Mouse (Mus musculus): ENCODE measurements at regions not wholly inside any gene's neighbourhood (a gene's known extent, or its start where the extent isn't known, plus 50 kb on each side); places are given as distances from the start of the nearest gene placed in this dataset.

DNA sequence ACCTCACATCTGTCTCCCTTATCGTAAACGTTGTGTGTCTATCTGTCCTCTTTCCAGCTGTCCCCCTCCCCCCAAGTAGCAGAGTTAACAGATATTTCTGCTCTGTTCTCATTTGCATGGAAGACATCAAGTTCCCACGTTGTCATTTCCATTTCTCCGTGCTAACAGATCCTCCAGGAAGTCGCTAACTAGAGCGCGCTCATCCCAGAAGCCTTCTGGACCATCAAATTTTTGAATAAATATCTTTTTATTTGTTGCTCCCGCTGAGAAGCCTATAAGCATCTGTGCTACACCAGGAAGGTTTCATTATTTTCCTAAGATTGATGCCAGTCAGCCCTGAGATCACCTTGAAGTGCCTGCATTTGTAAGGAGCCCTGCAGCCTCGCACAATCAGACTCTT, 275.4 kb downstream of the Prex1 start:
- DNase-seq (ENCODE audit: low spot score in 2 of 2) = no peak

DNA sequence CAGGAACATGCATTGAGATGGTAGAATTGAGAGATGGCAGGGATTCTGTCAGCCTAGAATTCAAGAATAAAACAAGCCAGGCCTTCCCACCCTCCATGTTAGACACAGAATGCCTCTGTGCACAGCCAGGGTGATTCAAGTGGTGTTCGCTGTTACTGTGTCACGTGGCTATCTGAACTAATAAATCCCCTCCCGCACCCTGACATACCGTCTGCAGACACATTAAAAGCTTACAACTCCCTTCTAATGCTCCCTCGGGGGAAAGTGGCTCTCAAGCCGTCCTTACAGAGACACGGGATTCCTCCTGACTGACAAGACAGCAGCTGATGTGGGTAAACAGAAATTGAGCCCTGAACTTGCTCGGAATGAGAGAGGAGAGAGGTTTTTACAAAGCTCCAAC, 279.1 kb downstream of the Prex1 start:
- DNase-seq (ENCODE audit: low spot score in 2 of 2) = no peak

DNA sequence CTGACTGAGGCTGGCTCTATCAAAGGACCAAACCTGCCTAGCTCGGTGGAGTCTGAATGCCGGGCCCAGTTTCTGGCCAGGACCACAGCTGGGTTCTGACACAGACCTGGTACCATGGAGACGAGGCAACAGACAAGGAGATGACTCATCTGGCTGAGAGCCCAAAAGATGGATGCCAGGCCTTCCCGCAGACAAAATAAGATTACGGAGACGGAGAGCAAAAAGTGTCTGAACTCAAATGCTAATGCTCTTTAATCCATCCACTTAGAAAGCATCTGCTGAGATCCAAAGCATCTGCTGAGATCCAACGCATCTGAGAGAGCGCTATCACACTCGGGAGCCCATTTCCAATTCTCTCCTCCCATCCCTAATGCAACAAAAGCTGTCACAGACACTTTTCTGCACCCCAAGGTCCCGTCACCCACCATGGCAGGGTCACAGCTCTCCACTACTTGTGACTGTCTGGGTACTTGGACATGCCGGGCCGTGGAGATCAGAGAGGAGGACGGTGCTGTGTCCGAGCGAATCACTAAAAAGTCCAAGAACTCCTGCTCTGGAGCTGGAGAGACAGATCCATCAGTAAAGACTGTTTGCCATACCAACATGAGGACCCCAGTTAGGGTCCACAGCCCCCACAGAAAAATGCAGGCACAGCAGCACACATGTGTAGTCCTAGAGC, 278.3 kb upstream of the Sulf2 start:
- peak; percentile 78 to 89 for DNase-seq (ENCODE audit: low spot score in 2 of 2)

DNA sequence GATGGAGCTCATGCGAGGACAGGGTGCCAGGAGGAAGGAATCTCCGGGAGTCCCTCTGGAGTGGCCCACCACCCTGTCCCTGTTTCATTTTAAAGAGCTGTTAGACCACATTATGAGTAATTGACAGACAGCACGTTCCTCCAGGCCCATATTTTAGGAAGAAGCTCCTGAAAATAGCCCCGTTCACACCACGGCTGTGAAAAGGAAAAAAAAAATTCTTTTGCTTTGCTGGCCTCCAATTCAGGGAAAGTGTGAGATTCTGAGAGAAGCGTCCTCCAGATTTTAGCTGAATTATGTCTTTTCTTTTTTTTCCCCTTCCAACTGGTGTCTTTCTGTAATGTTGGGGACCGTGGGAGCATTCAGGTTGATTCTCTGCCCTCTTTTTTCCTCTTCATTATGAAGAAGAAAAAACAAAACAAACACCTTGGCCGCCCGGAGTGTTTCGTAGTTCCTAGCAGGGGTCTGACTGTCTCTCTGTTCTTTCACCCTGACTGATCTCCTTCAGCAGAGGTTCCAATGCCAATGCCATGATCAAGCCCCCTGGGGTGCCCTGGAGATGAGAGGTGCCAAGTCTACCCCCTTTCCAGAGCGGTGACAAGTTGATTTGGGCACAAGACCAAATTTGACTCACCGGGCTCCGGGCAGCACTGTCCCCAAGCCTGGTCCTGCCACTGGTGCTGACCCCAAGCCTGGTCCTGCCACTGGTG, 277.6 kb upstream of the Sulf2 start:
- peak; percentile 32 to 66 for DNase-seq (ENCODE audit: low spot score in 2 of 2)

DNA sequence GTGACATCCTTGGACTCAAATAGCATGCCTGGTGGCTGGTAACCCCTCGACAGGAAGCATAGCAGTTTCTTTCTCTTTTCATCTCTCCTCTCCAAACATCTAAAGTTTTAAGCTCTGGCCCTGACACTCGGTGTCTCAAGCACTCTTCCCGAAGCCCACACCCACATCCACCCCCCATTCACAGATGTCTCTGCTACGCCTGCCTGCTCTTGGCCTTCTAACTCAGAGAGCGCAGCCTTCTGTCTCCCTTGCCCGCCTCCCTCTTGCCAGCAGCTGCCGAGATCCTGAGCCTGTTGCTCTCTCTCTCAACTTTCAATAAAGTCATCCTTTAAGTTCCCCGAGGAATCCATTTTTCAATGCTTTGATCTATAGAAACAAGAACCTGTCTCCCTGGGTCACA, 277.1 kb upstream of the Sulf2 start:
- DNase-seq (ENCODE audit: low spot score in 2 of 2) = no peak

DNA sequence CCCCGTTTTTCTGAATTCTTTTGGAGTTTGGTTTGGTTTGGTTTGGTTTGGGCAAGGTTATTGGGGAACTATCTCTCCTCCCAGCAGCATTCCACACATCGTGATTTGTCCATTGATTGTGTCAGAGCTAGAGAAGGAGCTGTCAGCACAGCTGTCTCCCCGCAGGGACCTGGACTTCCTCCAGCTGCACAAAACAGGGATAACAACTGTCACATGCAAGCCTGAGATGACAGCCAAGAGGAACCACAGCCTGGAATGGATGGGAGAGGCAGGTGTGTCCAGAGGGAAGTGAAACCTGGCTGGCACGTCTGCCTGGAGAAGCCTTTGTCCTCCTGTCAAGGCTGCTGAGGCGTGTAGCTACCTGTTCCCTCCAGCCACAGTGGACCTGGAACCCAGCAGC, 274.5 kb upstream of the Sulf2 start:
- DNase-seq (ENCODE audit: low spot score in 2 of 2) = no peak

DNA sequence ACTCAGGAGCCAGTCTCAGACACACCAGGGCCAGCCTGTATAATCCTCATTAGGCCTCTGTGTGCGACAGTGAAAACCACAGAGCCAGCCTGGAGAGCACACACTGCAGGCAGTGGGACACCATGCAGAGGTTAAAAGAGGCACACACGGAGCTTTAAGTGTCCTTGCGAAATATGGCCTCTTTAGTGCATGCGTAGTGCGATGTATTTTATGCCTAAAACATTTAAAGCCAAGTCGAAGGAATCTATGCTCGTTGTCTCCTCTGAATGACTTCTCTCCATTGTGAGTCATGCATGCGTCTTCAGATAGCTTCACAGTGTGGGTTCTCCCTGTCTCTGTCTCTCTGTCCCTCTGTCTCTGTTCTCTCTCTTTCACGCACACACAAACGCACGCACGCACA, 274.0 kb upstream of the Sulf2 start:
- DNase-seq (ENCODE audit: low spot score in 2 of 2) = no peak

DNA sequence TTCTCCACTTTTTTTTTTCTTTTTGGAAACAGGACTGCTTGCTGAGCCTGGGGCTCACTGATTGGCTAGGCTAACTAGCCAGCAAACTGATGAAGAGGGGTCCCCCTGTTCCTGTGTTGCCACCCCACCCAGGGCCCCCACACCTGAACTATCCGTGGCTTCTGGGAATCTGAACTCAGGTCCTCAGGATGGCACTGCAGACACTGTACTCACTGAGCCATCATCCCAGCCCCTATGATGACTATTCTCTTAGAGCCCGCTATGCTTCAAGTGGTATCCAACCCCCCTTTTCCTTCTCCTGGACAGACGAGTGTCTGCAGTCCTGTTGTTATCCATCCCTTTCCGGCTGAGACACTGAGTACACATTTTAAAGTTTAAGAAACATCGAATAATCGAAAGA, 271.9 kb upstream of the Sulf2 start:
- DNase-seq (ENCODE audit: low spot score in 2 of 2) = no peak

DNA sequence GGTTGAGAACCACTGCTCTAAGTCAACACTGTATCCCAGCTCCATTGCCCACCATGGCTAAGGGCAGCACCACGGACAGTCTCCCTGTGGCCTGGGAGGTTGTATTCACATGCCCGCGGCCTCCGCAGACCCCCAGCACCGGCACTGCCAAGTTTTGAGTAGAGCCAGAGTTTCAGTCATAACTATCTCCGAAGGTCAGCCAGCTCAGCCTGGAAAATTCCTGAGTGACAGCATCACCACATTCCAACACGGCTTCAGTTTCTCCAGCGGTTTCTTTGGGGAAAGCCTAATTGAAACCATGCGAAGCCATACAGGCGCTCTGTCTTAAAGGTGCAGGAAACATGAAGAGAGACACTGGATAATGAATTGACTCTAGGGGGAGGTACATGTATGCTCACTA, 271.5 kb upstream of the Sulf2 start:
- no peak for DNase-seq (ENCODE audit: low spot score in 2 of 2)

DNA sequence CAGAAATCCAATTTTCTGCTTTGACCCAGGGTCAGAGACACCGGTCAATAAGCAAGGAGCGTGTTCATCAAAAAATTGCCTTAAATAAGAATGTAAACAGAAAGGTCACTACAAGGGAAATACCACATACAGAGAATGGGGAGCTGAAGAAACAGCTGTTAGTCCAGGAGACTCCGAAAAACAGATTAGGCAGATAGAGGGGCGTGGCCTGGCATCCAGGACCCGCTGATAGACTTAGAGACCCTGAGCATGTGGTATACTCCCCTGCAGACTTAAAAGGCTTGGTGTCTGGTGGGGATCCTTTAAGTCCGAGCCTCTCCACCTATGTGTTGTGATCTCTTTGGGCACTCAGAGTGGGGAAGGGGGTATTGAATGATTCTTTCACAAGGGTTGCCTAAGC, 271.0 kb upstream of the Sulf2 start:
- DNase-seq (ENCODE audit: low spot score in 2 of 2) = no peak

DNA sequence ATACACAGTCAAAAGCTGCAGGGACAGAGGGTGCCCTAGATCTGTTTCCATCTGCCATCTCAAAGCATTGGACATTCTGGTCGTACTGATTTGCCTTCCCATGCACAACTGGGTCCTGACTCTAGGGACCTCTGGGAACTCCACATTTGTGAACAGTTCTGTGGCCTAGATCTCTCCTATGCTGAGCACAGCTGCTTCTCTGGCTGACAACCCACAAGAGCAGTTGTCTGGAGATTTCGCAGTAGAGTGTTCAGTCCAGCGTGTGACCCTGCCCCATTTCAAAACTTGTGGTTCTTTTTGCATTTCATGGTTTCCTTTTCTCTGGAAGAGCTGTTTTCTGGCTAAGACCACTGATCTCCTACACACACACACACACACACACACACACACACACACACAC, 269.7 kb upstream of the Sulf2 start:
- no peak for DNase-seq (ENCODE audit: low spot score in 2 of 2)

DNA sequence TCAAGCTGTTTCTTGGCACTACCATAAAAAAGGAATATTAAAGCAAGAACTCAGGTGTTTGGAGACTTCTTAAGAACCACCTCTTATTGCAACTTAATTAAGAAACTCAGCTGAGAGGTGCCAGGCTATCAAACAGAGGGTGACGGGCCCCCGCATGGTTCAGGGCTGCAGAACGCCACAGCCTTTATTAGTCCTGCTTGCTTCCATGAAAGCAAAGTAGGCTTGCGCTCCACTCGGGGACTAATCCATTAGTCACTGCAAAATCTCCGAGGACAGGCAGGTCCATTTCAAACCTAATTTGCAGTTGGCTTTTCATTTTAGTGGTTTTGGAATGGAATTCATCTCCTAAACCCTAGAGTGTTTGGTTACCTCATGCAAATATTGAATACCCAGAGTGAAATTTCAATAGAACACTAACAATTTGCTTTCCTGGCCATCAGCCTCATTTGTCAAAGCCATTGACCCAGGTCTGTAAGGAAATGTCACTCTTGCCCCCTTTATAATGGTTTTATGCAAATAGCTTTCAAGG, 267.7 kb upstream of the Sulf2 start:
- DNase-seq (ENCODE audit: low spot score in 2 of 2) = no peak

DNA sequence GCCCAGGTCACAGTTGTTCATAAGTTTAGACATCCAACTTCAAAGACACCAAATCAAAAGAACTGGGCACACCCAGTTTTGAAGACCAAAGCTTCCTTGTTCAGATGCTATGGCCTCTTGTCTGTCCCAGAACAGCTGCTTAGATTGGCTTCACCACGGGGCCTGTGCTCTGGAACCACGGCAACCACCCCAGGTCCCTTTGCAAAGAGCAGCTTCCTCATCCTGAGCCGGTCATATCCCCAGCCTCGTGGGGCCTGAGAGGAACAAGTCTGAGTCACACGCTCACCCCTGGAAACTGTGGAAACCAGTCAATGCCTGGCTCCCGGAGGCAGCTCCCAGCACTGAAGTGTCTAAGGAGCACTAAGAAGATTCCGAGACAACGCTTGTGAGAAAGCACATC, 264.8 kb upstream of the Sulf2 start:
- DNase-seq (ENCODE audit: low spot score in 2 of 2) = no peak

DNA sequence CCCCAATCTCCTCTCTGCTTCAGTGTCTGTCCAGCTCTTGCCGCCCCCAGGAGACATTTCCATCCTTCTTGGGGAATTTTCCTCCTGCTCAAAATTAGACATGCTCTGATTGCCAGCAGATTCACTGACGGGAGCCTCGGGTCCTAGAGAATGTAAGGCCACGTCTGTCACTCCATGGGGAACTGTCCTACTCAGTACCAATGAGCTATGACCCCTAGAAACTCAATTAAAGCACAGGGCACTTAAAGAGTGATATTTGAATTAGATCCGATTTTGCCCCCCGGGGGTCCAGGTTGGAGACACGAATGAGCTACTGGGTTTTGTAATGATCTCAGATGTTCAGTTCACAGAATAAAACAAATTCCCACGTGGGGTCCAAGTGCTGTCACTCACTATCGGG, 263.8 kb upstream of the Sulf2 start:
- no peak for DNase-seq (ENCODE audit: low spot score in 2 of 2)

DNA sequence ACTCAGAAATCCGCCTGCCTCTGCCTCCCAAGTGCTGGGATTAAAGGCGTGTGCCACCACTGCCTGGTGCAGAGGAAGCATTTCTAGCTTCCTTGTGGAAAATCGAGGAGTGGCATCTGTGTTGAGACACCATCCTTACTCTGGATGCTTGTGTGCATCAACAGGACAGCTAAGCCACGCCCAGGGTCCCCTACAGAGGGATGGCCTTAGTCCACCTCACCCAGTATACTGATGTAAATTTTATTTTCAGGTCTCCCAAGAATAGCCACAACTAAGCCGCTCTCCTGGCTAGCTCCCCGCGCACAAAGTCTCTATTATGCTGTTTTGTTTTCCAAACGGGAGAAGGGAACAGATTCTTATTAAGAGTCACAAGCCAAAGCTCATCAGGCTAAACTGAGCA, 262.8 kb upstream of the Sulf2 start:
- DNase-seq (ENCODE audit: low spot score in 2 of 2) = no peak

DNA sequence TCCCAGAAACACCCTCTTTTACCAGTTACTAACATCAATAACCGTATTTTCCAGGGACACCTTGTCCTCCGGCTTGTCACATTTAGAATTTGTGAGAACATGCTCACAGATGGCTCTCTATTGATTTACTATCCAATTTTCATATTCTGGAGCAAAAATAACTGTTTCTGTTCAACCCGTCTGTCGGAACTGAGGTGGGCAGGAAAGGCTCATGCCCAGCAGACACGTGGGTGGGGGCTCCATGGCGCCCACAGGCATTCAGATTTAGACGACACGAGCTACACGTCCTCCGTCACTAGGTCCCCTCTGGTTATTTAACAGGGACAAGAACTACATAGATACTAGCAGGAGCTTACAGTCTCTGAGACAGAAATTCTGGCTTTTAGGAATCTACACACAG, 262.2 kb upstream of the Sulf2 start:
- peak; percentile 77 to 88 for DNase-seq (ENCODE audit: low spot score in 2 of 2)

DNA sequence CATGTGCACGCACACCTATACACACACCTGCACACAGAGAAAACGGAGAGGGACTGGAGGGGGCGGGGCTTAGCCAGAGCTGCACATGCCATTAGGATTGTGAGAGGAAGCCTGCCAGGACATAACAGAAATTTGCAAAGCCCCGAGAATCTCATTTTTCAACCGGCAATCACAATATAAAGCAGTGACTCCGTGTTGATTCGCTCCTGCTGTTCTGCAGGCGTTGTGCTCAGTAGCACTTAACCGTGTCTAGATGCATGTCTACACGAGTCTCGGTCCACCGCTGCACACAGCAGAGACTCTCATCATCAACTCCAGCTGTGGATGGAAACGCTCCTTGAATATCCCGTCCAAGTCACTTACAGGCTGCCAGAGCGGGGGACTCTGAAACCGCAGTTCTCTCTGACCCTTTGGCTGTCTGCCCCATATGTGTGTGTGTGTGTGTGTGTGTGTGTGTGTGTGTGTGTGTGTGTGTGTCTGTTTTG, 260.1 kb upstream of the Sulf2 start:
- DNase-seq (ENCODE audit: low spot score in 2 of 2) = no peak

DNA sequence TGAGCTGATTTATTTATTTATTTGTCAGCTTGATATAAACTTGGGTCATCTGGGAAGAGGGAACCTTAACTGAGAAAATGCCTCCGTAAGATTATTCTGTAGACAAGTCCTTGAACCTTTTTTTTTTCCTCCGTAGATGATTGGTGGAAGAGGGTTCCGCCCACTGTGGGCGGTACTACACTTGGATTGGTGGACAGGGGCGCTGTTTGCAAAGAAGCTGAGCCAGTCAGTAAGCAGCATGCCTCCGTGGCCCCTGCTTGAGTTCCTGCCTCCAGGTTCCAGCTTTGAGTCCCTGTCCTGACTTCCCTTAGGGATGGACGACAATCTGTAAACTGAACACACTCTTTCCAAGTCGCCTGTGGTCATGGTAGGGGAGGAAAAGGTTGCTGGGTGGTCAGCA, 259.4 kb upstream of the Sulf2 start:
- no peak for DNase-seq (ENCODE audit: low spot score in 2 of 2)

DNA sequence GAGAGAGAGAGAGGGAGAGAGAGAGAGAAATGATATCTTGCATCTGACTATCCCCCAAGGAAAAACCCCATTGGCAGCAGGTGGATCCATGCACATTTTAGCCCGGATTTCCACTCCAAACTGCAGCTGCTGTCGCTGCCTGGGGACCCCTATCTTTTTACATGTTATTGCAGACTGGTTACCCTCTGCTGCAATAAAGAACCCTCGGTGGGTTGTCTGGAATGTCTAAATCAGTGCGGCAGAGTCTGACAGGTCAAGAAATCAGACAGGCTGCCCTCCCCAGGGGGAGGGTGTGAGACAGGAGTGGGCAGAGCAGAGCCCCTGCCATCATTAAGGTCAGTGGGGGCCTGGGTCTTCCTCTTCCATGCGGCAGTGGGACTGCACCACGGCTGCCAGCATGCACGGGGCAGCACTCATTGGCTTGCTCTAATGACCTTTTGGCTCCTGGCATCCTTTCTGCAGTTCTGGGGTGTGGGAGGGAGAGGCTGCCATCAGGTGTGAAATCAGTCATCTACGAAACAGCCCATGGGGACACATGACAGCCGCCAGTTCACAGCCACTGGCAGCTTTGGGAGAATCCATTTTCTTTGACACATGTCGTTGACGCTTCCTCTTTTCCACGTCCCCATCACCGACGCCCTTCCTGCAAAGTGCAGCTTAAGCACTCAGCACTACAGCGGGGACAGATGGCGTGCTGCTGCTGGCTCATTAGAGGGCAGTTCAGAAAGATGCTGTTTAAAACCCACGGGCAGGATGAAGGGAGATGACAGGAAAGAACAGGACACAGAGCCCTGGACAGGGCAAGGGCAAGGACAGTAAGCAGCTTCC, 256.8 kb upstream of the Sulf2 start:
- no peak for DNase-seq (ENCODE audit: low spot score in 2 of 2)

DNA sequence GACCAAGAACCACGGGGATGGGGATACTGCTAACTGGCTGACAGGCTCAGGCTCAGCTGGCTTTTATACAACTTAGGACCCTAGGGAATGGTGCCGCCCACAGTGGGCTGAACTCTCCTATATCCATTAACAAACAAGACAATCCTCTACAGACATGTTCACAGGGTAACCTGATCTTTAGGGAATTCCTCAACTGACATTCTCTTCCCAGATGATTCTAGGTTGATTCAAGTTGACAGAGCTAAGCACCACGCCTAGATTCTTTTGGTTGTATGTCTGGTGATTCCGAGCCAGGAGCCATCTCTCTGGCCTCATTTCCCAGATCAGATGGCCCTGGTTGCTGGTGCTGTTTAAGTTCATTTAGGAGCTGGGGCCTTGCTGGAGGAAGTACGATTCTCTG, 253.9 kb upstream of the Sulf2 start:
- DNase-seq (ENCODE audit: low spot score in 2 of 2) = no peak

DNA sequence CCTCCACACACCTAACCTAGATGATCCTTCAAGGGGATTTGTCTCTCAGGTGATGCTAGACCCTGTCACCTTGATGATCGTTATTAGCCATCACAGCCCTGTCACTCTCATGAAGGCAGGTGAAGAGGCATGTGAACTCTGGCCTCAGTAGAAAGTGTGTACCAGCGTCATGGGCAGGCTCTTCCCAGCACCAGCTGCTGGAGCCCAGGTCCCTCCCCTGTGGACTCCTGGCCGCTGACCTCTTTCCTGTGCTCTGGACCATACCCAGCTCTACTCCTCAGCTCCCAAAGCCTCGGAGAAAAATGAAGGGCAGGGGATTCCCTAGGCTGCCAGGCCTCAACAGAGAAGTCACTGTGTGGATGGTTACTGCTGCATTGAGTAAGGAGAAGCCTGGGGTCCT, 253.3 kb upstream of the Sulf2 start:
- no peak for DNase-seq (ENCODE audit: low spot score in 2 of 2)

DNA sequence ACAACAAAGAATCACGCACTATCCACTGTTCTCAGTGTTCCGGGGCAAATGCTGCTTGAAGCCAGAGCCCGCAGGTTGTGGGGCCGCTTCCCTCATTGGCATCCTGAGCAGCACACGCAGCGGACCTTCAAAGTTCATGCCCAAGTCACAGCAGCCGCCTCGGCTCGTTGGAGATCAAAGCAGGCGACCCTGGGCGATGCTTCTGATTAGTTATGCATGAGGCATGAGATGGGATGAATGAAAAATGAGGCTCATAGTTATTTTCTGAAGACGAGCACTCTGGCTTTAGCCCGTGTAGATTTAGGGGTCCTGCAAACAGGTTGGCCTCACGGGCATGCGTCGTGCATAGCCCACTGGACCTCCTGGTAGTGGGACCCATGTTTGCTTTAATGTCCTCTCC, 252.5 kb upstream of the Sulf2 start:
- no peak for DNase-seq (ENCODE audit: low spot score in 2 of 2)

DNA sequence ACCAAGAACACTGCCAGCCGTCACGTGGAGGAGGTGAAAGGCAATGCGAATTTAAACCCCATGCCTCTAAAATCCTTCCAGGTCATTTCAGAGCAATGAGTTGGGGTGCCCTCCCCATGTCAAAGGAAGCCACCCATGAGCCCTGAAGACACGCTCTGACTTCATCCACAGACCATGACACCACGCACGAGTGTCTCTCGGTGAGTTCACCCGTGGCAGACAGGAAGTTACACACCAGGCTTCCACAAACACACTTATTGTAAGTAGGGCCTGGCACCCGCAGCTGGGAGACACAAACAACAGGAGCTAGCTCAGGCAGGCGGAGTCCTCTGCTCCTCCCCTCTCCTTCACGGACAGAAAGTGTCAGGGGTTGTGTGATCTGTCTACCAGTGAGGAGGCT, 251.4 kb upstream of the Sulf2 start:
- no peak for DNase-seq (ENCODE audit: low spot score in 2 of 2)
